Mouse (Mus musculus) brain, embryonic 14.5 days (tissue): ENCODE measurements around the gene Fen1.

ENCODE experiments used
- CTCF ChIP-seq: fragments of 200-500 bp; IDR thresholded peaks from 2 replicates; pipeline ENCODE4 v1.5.1; 2012; ENCODE audit warnings: inconsistent platforms, mild to moderate bottlenecking, moderate library complexity, borderline replicate concordance; ENCODE audit not compliant: insufficient read depth, insufficient read length; ENCODE audit errors: extremely low read depth
- POLR2A ChIP-seq: fragments of 200-500 bp; IDR thresholded peaks from 2 replicates; pipeline ENCODE4 v1.6.1; 2012; ENCODE audit warnings: mild to moderate bottlenecking, inconsistent platforms, borderline replicate concordance; ENCODE audit not compliant: poor library complexity, insufficient read depth, insufficient read length, severe bottlenecking; ENCODE audit errors: extremely low read depth

GRCm38 (mm10) chr19:10225767-10226166 lies 21.8 kb upstream of the Fen1 start:
- TF ChIP-seq CTCF (no peak), POLR2A (no peak)
